Mouse (Mus musculus): ENCODE results near the gene Srpx.

The Srpx gene

GRCm38 (mm10) chrX:10117065-10117719, at the start of gene Srpx:
Gene Srpx (minus strand): TSS chrX:10117709.
- no peak for DNase-seq (ENCODE audit: low spot score in 2 of 2)

GRCm38 (mm10) chrX:10152390-10152789, 34.9 kb upstream of the Srpx start:
- DNase-seq (ENCODE audit: low spot score in 2 of 2), result no peak

GRCm38 (mm10) chrX:10115780-10116179, 1.7 kb downstream of the Srpx start:
- no peak for DNase-seq (ENCODE audit: low spot score in 2 of 2)

GRCm38 (mm10) chrX:10110736-10111135, 6.8 kb downstream of the Srpx start:
- no peak for DNase-seq (ENCODE audit: low spot score in 2 of 2)

- DNase-seq (ENCODE audit: low spot score in 2 of 2), result no peak
These were observed 9.0 kb downstream of the Srpx start for GRCm38 (mm10) chrX:10108558-10108957.

GRCm38 (mm10) chrX:10105475-10105874, 12.0 kb downstream of the Srpx start:
- DNase-seq (ENCODE audit: low spot score in 2 of 2), result no peak

GRCm38 (mm10) chrX:10102739-10103138, 14.8 kb downstream of the Srpx start:
- no peak for DNase-seq (ENCODE audit: low spot score in 2 of 2)

GRCm38 (mm10) chrX:10095797-10096196, 21.7 kb downstream of the Srpx start:
- no peak for DNase-seq (ENCODE audit: low spot score in 2 of 2)

- no peak for DNase-seq (ENCODE audit: low spot score in 2 of 2)
These were observed 37.1 kb downstream of the Srpx start for GRCm38 (mm10) chrX:10080385-10080784.

GRCm38 (mm10) chrX:10079981-10080380, 37.5 kb downstream of the Srpx start:
- no peak for DNase-seq (ENCODE audit: low spot score in 2 of 2)

- no peak for DNase-seq (ENCODE audit: low spot score in 2 of 2)
These were observed 43.5 kb downstream of the Srpx start for GRCm38 (mm10) chrX:10073966-10074365.

GRCm38 (mm10) chrX:10071529-10071928, 46.0 kb downstream of the Srpx start:
- DNase-seq (ENCODE audit: low spot score in 2 of 2), result no peak

- no peak for DNase-seq (ENCODE audit: low spot score in 2 of 2)
These were observed 46.8 kb downstream of the Srpx start for GRCm38 (mm10) chrX:10070689-10071088.

GRCm38 (mm10) chrX:10069405-10069804, 48.1 kb downstream of the Srpx start:
- DNase-seq (ENCODE audit: low spot score in 2 of 2), result no peak

- peak; percentile 2 to 11 for DNase-seq (ENCODE audit: low spot score in 2 of 2)
These were observed 53.7 kb downstream of the Srpx start for GRCm38 (mm10) chrX:10063781-10064180.

GRCm38 (mm10) chrX:10063361-10063760, 54.1 kb downstream of the Srpx start:
- peak in 1 of 2 experiments; percentile 2 for DNase-seq (ENCODE audit: low spot score in 2 of 2)

GRCm38 (mm10) chrX:10062201-10062600, 55.3 kb downstream of the Srpx start:
- DNase-seq (ENCODE audit: low spot score in 2 of 2), result peak; percentile 13 to 46

- no peak for DNase-seq (ENCODE audit: low spot score in 2 of 2)
These were observed 82.8 kb downstream of the Srpx start for GRCm38 (mm10) chrX:10034666-10035065.

GRCm38 (mm10) chrX:10010202-10010601, 107.3 kb downstream of the Srpx start:
- no peak for DNase-seq (ENCODE audit: low spot score in 2 of 2)

- no peak for DNase-seq (ENCODE audit: low spot score in 2 of 2)
These were observed 109.7 kb downstream of the Srpx start for GRCm38 (mm10) chrX:10007675-10008270.

GRCm38 (mm10) chrX:10005946-10006345, 111.6 kb downstream of the Srpx start:
- no peak for DNase-seq (ENCODE audit: low spot score in 2 of 2)

GRCm38 (mm10) chrX:10000718-10001117, 116.8 kb downstream of the Srpx start:
- no peak for DNase-seq (ENCODE audit: low spot score in 2 of 2)
